Mouse (Mus musculus) stomach, embryonic 16.5 days (tissue): ENCODE results near the gene Adamts4. TPM values are rescaled to one million over a fixed set of nuclear protein-coding genes. Genes with fewer than 3 reads are reported as not detected.

ENCODE experiments used
- ATAC-seq: fragments of 200-750 bp; cut with Nextera tagmentation; 2 replicates; pipeline ENCODE4 v1.8.0; 2017; ENCODE audit warnings: moderate number of reproducible peaks, moderate TSS enrichment; ENCODE audit not compliant: insufficient read depth, low FRiP score
- H3K27ac ChIP-seq: fragments of 300-500 bp; sonication (generic); 2 replicates; pipeline ENCODE4 v1.5.1; 2014; ENCODE audit warnings: low read length
- H3K27me3 ChIP-seq: fragments of 300-500 bp; sonication (generic); 2 replicates; pipeline ENCODE4 v1.6.1; 2014; ENCODE audit warnings: low read length, control low read depth, mixed read lengths; ENCODE audit not compliant: control insufficient read depth, insufficient read depth
- H3K36me3 ChIP-seq: fragments of 300-500 bp; sonication (generic); 2 replicates; pipeline ENCODE4 v1.6.1; 2014; ENCODE audit warnings: low read length; ENCODE audit not compliant: control insufficient read depth, insufficient read depth
- H3K4me1 ChIP-seq: fragments of 300-500 bp; sonication (generic); 2 replicates; pipeline ENCODE4 v1.6.1; 2014; ENCODE audit warnings: low read length, control low read depth, mixed read lengths; ENCODE audit not compliant: control insufficient read depth, insufficient read depth
- H3K4me2 ChIP-seq: fragments of 300-500 bp; sonication (generic); 2 replicates; pipeline ENCODE4 v1.6.1; 2014; ENCODE audit warnings: low read depth, low read length, mixed read lengths
- H3K4me3 ChIP-seq: fragments of 300-500 bp; sonication (generic); replicated peaks from 2 replicates; pipeline ENCODE4 v1.5.1; 2014; ENCODE audit warnings: mild to moderate bottlenecking, low read length
- H3K9ac ChIP-seq: fragments of 300-500 bp; sonication (generic); 2 replicates; pipeline ENCODE4 v1.6.1; 2014; ENCODE audit warnings: low read length
- H3K9me3 ChIP-seq: fragments of 300-500 bp; sonication (generic); replicated peaks from 2 replicates; pipeline ENCODE4 v1.6.1; 2016; ENCODE audit warnings: low read length, control low read depth; ENCODE audit not compliant: control insufficient read depth
- WGBS: fragments of 180-500 bp; shearing (Covaris S2); extraction: QIAGEN DNeasy Blood & Tissue Kit; methylation state at CpG from one replicate; pipeline ENCODE4 v1.1.7; 2014; 5-methylcytosine and 5-hydroxymethylcytosine counted together
- polyA plus RNA-seq: library from polyadenylated mRNA; unstranded; fragments of >200 nt; fragmentation: Nextera tagmentation; extraction: Ambion mirVana; gene quantifications from 2 replicates; pipeline ENCODE4 v1.2.1, GENCODE M21; 2015

Gene Adamts4
- polyA plus RNA-seq, 1 experiment from 2014 or later: 11.0 TPM

GRCm38 (mm10) chr1:171258921-171259320, 8.7 kb downstream of the Adamts4 start:
- Histone ChIP-seq H3K27me3 (no peaks in the 10 kb centered on the region), H3K9me3 (0 out of 2 replicates have a peak, but pooled peaks cover 2% of the 10 kb centered on the region), H3K36me3 (no peaks in the 10 kb centered on the region), H3K4me1 (peaks cover 24% of the 10 kb centered on the region), H3K27ac (no peak overlapping the region), H3K4me3 (no peak overlapping the region), H3K4me2 (no peak overlapping the region), H3K9ac (no peak overlapping the region)
- ATAC-seq: no peak
- WGBS: 72% methylated on average over 17 of the region's 17 CpGs

DNA sequence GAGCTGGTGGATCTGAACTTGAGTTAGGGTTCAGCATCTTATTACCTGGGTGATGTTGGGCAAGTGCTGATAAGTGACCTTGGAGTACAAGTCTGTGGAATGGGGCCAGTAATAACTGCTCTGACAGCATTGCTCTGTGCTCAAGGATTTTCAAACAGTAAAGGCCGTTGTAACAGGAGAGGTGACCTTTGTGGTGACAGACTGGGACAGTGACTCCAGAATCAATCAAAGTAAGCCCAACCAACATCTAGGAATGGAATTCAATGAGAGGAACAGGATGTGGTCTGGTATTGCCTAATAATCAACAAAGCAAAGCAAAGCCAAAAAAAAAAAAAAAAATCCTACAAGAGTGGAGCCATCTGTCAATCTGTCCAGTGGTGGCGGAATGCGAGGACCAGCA, 10.1 kb downstream of the Adamts4 start:
- no peaks in the 10 kb centered on the region for H3K9me3 ChIP-seq
- H3K27ac ChIP-seq: no peak overlapping the region
- H3K4me1 ChIP-seq: peaks cover 24% of the 10 kb centered on the region
- no peaks in the 10 kb centered on the region for H3K27me3 ChIP-seq
- H3K9ac ChIP-seq: no peak overlapping the region
- H3K4me3 ChIP-seq: no peak overlapping the region
- no peaks in the 10 kb centered on the region for H3K36me3 ChIP-seq
- WGBS: 43% methylated on average over 3 of the region's 3 CpGs
- no peak for ATAC-seq
- H3K4me2 ChIP-seq: no peak overlapping the region

GRCm38 (mm10) chr1:171262594-171263130, 12.4 kb downstream of the Adamts4 start:
- no peaks in the 10 kb centered on the region for H3K36me3 ChIP-seq
- peak; percentile 80 for ATAC-seq
- peak overlapping the region; percentile 96 for H3K27ac ChIP-seq
- H3K9ac ChIP-seq: peak overlapping the region; percentile 43
- no peaks in the 10 kb centered on the region for H3K9me3 ChIP-seq
- H3K4me3 ChIP-seq: peak overlapping the region; percentile 28
- H3K27me3 ChIP-seq: no peaks in the 10 kb centered on the region
- H3K4me1 ChIP-seq: peaks cover 23% of the 10 kb centered on the region
- 2% methylated on average over 8 of the region's 8 CpGs for WGBS
- peak overlapping the region; percentile 54 for H3K4me2 ChIP-seq

- WGBS: 0% methylated on average over 2 of the region's 2 CpGs
- Histone ChIP-seq H3K27me3 (no peaks in the 10 kb centered on the region), H3K27ac (peak overlapping the region; percentile 96), H3K9ac (no peak overlapping the region), H3K36me3 (no peaks in the 10 kb centered on the region), H3K4me1 (peaks cover 21% of the 10 kb centered on the region), H3K4me2 (peak overlapping the region; percentile 54), H3K9me3 (no peaks in the 10 kb centered on the region), H3K4me3 (peak overlapping the region; percentile 28; the same call in 1 of the 2 replicates)
- peak; percentile 84 for ATAC-seq
Observed at GRCm38 (mm10) chr1:171263185-171263611, 13.0 kb downstream of the Adamts4 start.

- peaks cover 21% of the 10 kb centered on the region for H3K4me1 ChIP-seq
- 60% methylated on average over 3 of the region's 3 CpGs for WGBS
- H3K4me2 ChIP-seq: peak overlapping the region; percentile 54; the same call in 1 of the 2 replicates
- peak; percentile 22; the same call in 1 of the 2 replicates for ATAC-seq
- H3K9me3 ChIP-seq: no peaks in the 10 kb centered on the region
- no peaks in the 10 kb centered on the region for H3K36me3 ChIP-seq
- H3K27me3 ChIP-seq: no peaks in the 10 kb centered on the region
- no peak overlapping the region for H3K4me3 ChIP-seq
- peak overlapping the region; percentile 28; the same call in 1 of the 2 replicates for H3K9ac ChIP-seq
- peak overlapping the region; percentile 96 for H3K27ac ChIP-seq
Observed at GRCm38 (mm10) chr1:171263666-171264461, 13.6 kb downstream of the Adamts4 start.

- WGBS: 61% methylated on average over 4 of the region's 4 CpGs
- Histone ChIP-seq H3K4me3 (no peak overlapping the region), H3K36me3 (no peaks in the 10 kb centered on the region), H3K4me1 (peaks cover 27% of the 10 kb centered on the region), H3K27me3 (no peaks in the 10 kb centered on the region), H3K27ac (no peak overlapping the region), H3K9me3 (no peaks in the 10 kb centered on the region), H3K4me2 (no peak overlapping the region), H3K9ac (no peak overlapping the region)
- ATAC-seq: no peak
Observed at GRCm38 (mm10) chr1:171265971-171266744, 15.9 kb downstream of the Adamts4 start.

DNA sequence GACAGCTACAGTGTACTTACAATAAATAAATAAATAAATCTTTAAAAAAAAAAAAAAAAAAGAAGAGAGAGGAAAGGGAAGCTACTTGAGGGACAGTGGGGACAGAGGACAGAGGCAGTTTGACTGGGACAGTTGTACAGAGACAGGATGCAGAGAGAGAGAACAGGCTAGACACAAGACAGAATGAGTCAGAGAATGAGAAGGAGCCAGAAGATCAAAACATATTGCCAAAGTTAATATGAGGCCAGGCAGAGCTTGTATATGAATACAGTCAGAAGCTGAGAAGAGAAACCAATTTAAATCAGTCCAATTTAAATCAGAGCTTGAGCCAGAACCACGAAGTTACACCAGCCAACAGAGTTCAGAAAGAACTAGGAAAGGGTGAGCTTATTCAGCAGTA, 18.1 kb downstream of the Adamts4 start:
- Histone ChIP-seq H3K4me3 (no peak overlapping the region), H3K9ac (no peak overlapping the region), H3K27me3 (no peaks in the 10 kb centered on the region), H3K9me3 (no peaks in the 10 kb centered on the region), H3K4me2 (no peak overlapping the region), H3K4me1 (peaks cover 23% of the 10 kb centered on the region), H3K36me3 (no peaks in the 10 kb centered on the region), H3K27ac (no peak overlapping the region)
- 77% methylated on average over 1 of the region's 1 CpGs for WGBS
- ATAC-seq: no peak

DNA sequence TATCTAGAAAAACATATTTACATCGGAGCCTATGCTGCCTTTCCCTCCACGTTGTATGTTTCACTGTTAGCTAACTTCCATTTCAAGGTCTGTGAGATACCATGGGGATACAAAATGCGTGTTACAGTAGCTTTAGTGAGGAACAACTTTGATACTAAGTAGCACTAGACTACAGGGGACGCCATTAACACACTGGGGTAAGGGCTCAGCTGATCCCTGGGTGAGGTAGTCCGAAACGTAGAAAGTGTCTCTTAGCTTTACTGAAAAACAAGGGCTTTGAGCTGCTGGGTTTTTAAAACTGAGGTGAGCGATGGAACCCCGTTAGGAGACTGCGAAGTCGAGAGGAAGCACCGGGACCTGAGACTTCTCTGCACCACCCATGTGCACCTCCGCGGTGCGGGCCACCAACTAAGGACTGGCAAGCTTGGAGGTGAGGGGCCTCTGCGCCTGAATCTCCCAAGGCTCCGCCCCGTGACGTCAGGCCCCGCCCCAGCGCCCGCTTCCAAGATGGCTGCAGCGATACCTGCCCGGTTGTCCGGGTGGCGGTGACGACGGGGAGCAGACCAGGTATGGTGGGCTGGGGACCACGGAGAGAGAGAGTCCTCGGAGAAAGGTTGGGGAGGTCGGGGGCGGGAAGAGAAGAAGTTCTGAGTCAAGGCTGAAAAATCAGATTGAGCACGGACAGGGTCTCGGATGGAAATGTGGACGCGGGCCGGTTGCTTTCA, 19.8 kb downstream of the Adamts4 start, which contains the start of gene B4galt3:
B4galt3 (plus strand) TSS at position 481 of the 725 bp plus-strand sequence.
- 4% methylated on average over 36 of the region's 36 CpGs for WGBS
- H3K27me3 ChIP-seq: no peaks in the 10 kb centered on the region
- H3K4me1 ChIP-seq: peaks cover 18% of the 10 kb centered on the region
- peak within 1 kb of the TSS; percentile 94 for H3K4me3 ChIP-seq
- peaks cover 5% of the 10 kb centered on the region; the same call in 1 of the 2 replicates for H3K36me3 ChIP-seq
- H3K27ac ChIP-seq: peak within 1 kb of the TSS; percentile 91
- no peaks in the 10 kb centered on the region for H3K9me3 ChIP-seq
- ATAC-seq: peak; percentile 94
- peak within 1 kb of the TSS; percentile 96 for H3K4me2 ChIP-seq
- H3K9ac ChIP-seq: peak within 1 kb of the TSS; percentile 82
